Mouse (Mus musculus) cerebellum, postnatal 25 days (tissue): ENCODE data around the gene Nin.

Source experiments
- DNase-seq, 2 experiments: peaks; one replicate each; pipeline ENCODE4 v3.0.0; 2021; ENCODE audit warnings: mixed read lengths in 2 of 2

Gene Nin

GRCm38 (mm10) chr12:70010356-70010755 is 103.2 kb downstream of the Nin start:
- no peak for DNase-seq

DNA sequence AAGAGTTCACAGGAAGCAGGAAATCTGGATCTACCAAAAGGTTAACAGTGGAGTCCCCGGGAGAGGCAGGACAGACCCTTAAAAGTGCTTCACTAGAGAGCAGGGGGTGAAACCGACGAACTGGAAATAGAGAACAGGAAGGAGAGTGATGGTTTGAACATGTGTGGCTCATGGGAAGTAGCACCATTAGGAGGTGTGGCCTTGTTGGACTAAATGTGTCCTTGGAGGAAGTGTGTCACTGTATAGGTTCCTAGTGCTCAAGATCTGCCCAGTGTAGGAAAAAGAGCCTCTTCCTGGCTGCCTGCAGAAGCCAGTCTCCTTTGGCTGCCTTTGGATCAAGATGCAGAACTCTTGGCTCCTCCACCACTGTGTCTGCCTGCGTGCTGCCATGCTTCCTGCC is 108.4 kb downstream of the Nin start:
- DNase-seq: no peak

DNA sequence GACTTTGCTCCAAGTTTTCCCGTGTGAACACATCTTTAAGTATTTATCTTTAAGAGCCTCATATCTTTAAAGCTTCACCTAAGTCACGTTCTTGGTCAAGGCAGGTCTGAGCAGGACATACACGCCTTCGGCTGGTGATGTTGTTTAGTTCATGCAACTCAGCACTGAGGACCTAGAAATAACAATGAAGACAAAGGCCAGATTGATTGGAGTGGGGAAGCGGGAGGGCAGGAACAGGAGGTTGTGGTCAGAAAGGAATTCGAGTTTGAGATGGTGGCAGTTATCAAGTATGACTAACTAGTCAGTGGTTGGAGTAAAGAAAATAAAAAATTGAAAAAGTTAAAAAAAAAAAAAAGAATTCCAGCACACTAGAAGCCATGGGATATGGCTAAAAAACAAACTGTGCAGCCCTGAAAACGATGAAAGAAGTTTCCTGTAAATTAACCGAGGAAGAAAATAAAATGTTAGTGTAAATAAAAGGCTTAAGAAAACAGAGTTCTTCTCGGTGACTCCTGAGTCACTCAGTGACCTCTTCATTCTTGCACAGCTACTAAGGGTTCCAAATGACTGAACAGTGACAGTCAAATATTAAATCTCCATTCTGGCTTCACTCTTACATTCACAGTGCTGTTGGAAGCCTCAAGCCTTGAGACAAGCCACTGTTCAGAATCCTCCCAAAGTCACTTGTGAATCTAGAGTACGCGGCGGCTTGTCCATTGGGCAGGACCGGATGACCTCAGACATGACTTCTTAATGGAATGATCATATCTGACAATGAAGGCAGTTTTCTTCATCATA is 115.1 kb downstream of the Nin start:
- no peak for DNase-seq

GRCm38 (mm10) chr12:69995382-69995781 is 118.1 kb downstream of the Nin start:
- no peak for DNase-seq

GRCm38 (mm10) chr12:69986786-69987497 is 126.6 kb downstream of the Nin start, which contains the start of gene Sav1:
Sav1 (minus strand) TSS chr12:69987002.
- peak; percentile 94 to 95 for DNase-seq

DNA sequence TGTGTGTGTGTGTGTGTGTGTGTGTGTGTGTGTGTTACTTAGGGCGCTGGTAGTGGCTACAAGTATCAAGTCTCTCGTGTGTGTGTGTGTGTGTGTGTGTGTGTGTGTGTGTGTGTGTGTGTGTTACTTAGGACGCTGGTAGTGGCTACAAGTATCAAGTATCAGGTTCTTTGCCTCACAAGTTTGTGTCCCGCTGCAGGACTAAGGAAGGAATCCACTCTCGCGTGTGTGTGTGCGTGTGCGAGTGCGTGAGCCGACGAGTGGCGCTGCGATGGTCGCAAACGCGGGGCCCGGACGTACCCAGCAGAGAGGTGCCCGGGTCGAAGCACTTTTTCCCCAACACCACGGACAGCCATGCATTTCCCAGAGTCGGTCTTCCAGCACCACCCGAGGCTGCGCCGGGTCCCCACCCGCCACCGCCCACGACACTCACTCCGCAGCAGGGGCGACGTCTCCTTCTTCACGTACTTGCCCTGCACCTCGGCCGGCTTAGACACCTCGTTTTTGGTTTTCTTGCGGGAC is 127.2 kb downstream of the Nin start:
- DNase-seq: peak in 1 of 2 experiments; percentile 63

GRCm38 (mm10) chr12:69985546-69985945 is 128.0 kb downstream of the Nin start:
- DNase-seq: no peak

GRCm38 (mm10) chr12:69982874-69983273 is 130.6 kb downstream of the Nin start:
- no peak for DNase-seq

- no peak for DNase-seq
Observed at GRCm38 (mm10) chr12:69977376-69977998, 136.0 kb downstream of the Nin start.

DNA sequence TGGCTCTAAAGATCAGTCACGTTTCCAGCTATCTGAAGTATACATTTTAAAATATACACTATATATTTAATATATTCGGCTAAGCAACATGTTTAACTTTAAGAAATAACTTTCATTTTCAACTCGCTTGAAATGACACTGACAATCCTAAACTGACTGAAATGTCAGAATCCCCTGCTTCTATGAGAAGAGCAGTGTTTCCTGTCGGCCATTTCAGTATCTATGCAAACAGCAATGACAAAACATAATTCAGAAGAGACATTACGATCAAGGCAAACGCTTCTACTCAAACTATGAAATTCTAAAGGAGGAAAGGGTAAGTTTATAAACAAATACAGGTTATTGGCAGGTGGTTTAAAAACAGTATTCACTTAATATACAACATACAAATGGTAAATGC is 136.8 kb downstream of the Nin start:
- no peak for DNase-seq

DNA sequence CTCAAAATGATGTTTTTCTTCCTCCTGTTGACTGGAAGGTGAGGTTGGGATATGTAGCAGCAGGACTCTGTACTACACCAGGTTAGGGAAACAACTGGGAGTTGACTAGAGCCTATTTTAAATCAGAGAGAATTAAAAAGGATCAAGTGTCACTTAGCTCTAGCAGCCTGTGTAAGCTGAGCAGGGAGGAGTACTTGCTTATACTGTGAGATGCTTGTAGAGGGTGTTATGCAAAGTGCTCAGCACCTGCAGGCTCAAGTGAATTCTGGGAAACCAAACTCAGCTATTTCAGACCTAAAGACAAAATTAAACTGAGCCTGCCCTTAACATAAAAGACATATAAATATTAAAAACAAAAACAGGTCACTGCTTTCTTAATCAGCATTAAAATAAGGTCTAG is 139.9 kb downstream of the Nin start:
- DNase-seq: no peak

DNA sequence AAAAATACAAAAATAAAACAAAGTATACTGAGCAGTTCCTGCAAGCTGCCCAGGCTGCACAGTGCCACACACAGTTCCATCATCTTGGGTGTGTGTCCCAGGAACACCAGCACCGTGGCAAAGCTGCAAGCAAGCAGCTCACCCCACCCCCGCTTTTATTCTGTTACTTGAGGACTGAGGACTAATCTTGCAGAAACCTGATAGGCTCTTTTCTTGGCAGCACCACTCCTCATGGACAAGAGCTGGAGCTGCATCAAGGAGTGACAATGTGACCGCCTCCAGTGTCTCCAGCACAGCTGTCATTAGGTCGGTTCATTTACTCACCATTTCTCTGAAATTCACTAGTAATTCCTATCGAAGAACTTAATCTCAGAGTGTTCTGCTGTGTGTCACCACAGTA is 145.4 kb downstream of the Nin start:
- no peak for DNase-seq

GRCm38 (mm10) chr12:69967112-69967511 is 146.4 kb downstream of the Nin start:
- DNase-seq: no peak

- DNase-seq: no peak
Observed at GRCm38 (mm10) chr12:69966071-69966470, 147.4 kb downstream of the Nin start.

DNA sequence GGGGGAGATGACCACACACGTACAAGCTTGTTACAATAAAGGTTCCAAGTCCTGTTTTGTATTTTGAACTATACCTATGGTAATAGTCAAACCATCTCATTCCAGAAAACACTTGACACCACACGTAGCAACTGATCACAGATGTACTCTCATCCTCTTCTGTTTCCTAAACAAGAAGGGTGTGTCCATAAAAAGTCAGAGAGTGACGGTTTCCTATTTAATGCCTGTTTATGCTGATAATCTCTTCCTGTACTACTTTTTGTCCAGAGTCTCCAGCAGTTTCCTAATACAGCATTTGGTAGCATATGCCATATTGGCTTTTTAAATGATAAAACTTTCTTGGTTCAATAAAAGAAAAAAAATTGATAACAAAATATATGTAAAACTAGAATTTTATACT is 147.9 kb downstream of the Nin start:
- no peak for DNase-seq

GRCm38 (mm10) chr12:69963141-69963540 is 150.4 kb downstream of the Nin start:
- no peak for DNase-seq

DNA sequence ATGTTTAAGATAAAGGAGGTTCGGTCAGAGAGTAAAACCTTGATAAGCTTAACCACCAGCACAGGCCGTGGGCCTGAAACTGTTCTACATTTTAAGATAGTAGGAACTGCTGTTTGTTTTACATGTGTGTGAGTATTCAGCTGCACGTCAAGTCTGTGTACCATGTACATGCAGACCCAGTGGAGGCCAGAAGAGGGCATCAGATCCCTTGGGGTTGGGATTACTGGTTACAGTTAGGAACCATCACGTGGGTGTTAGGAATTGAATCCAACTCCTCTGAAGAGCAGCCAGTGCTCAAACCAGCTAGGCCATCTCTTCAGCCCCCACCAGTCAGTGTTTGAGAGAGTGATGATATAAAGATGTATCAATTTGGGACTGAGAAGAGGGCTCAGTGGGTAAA is 151.0 kb downstream of the Nin start:
- DNase-seq: peak; percentile 47 to 65
